Mouse (Mus musculus): Measurements from ENCODE around the gene Fitm2.

Fitm2 gene

DNA sequence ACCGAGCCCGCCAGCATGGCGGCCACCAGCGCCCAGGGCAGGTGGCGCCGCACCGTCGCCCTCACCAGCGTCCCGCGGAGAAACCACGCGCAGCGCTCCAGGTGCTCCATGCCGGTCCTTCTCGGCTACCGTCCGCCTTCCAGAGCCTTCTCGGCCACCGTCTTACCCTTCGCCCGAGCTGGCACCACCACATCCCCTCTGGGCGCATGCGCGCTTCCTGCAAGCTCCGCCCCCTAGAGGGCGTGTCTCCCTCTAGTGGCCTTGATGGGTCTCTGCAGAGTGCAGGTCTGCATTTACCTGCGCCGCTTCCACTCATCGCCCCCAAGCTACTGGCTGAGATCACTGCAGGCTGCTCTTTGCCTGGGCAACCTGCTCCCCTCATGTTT is at the start of gene Fitm2:
TSS of gene Fitm2 (minus strand) at position 164 of the 386 bp plus-strand sequence.
- peak; percentile 98 for DNase-seq

DNA sequence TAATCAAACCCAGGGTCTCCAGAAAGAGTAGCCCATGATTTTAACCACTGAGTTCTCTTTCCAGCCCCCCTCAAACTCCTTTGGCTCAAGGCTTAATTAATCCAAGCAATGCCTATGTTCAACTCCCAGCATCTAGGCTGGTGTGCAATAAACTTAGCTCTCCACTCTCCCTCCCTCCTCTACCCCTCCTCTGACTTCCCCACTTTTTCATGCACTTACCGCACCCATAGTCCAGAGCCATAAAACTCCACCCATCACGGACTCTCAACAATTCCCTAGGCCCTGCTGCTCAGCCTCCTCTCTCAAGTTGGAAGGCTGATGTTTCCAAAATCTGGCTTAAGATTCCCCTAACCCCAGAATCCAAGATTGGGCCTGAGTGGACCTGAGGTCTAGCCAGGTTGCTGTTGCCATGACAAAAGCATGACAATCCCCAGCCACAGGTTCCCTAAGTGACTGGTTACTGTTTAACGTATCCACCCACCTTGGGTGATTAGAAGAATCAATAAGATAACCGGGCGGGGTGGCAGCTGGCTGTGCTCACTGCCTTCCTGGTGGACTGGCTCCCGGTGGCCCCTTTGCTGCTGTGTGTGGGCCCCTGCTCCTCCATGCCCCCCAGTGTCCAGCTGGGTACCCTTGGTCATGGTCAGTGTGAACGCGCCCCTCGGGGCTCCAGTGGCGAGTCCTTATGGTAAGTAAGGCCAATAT is 34.0 kb upstream of the Fitm2 start, which contains the start of gene Hnf4a:
TSS of gene Hnf4a (plus strand) at position 509 of the 705 bp plus-strand sequence.
- DNase-seq, result no peak

DNA sequence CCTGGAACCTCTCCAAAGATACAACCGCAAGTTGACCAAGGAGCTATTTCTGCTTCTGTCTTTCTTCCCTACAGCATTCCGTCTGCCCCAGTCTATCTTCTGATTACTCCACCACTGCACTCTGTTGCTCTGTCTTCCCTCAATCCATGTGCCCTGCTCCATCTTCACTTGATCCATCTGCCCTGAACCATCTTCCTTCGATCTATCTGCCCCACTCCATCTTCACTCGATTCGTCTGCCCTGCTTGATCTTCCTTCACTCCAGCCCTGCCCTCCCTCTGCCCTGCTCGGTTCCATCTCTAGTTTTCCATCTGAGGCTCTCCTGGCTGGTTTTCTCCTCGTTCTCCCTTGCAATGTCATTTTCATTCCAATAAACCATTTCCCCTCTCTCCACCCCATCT is 30.8 kb upstream of the Fitm2 start:
- DNase-seq, result no peak

GRCm38 (mm10) chr2:163502219-163502618 is 29.8 kb upstream of the Fitm2 start:
- no peak for DNase-seq

DNA sequence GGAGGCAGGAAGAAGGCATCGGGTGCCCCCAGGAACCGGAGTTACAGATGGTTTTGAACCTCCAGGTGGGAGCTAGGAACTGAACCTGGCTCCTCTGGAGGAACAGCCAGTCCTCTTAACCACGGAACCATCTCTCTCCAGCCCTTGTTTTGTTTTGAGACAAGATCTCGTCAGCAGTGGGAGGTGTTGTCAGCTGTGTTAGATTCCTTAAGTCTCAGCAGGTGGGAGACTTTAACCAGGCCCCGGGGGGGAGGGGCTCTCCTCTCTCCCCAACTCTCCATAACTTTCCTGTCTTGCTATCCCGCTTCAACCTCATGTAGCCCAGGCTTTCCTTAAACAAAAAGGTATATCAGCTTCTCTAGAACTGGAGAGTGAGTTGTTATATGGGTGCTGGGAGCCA is 22.0 kb upstream of the Fitm2 start:
- no peak for DNase-seq

- no peak for DNase-seq
These were observed 21.5 kb upstream of the Fitm2 start for GRCm38 (mm10) chr2:163493976-163494375.

DNA sequence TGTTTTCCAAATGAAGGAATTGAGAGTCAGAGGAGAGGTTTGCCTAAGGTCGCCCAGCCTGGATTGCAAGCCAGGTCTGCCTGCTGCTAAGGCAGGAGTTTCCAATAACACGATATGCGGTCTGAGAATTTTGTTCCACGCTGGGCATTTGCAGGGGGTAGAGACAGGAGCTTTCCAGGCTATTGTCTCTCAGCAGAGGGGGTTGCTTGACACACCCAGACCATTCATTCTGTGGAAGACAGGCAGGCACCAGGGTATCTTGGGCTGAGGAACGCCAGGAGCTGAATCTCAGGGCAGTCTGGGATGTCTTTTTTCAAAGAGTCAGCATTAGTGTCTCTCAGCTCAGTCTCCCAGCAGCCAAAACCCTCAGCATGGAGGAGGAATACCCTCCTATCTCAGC is 20.6 kb upstream of the Fitm2 start:
- DNase-seq, result no peak

DNA sequence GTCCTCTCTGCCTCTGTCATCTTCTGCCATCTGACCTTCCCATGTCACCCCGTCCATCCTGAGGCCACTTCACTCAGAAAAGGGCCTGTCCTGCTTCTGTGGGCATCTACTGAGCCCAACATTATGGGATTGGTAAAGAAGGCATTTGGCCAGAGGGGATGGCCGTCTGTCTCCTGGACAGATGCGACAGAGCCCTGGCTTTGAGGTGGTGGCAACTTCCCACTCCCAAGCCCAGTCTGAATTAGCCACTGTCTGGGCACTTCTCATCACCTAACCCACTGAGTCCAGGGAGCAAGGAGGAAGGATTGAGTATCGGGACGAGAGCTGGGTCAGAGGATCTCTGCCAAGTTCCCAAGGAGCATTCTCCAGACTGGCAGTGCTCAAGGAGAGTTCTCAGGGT is 19.6 kb upstream of the Fitm2 start, which contains the start of gene R3hdml:
TSS of gene R3hdml (plus strand) at position 301 of the 400 bp plus-strand sequence.
- no peak for DNase-seq

DNA sequence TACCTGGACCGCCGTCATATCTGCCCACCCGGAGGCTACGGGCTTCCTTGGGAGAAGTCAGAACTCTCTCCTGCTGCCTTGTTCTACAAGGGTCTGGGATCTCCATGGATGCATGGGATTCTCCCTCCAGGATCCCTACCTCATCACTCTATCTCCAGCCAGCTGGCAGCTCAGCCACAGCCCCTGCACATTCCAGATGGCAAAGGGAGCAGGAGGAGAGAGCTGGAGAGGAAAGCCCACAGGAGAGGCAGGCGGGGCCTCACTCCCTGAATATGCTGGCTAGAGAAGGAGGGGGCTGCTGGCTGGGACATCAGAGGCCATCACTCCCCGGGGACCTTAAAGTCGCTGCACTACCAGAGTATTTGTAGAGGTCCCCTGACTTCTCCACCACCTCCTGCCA is 18.9 kb upstream of the Fitm2 start:
- DNase-seq, result no peak

- no peak for DNase-seq
These were observed 18.2 kb upstream of the Fitm2 start for GRCm38 (mm10) chr2:163490656-163491055.

- no peak for DNase-seq
These were observed 17.4 kb upstream of the Fitm2 start for GRCm38 (mm10) chr2:163489725-163490291.

DNA sequence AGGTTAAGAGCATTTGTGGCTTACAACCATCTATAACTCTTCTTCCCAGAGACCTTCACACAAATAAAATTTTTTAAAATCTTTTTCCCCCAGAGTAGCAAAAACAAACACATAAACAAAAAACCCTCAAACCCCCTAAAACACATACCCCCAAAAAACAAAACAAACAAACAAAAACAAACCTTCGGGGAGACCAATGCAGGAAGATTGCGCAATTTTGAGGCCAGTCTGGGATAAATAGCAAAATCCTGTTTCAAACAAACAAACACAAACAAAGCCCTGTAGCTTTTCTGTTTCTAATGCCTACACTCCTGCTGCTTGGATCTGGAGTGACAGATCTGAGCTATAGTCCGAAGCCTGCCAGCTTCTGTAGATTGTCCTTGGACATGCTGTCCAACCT is 14.9 kb upstream of the Fitm2 start:
- DNase-seq, result no peak

GRCm38 (mm10) chr2:163481539-163482029 is 9.2 kb upstream of the Fitm2 start:
- peak; percentile 46 for DNase-seq

- DNase-seq, result peak; percentile 35
These were observed 7.9 kb upstream of the Fitm2 start for GRCm38 (mm10) chr2:163480191-163480825.

GRCm38 (mm10) chr2:163471710-163472465 is 541 bp downstream of the Fitm2 start:
- DNase-seq, result peak; percentile 45

DNA sequence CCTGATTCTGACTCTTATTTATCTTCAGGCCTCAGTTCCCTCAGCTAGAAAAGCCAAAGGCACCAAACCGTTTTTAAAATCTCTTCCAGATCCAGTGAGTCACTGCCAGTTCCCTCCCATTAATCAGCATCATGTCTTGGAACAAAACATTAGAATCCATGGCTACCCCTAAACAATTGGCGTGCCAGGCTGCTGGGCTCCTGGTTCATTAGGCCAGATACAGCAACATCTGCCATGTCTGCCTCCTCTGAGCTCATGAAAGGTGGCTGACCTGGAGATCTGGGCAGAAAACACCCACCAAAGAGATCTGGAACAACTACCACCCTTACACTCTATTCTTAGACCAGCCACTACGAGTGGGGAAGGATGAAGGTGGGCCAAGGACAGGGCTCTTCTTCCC is 1.3 kb downstream of the Fitm2 start:
- DNase-seq, result no peak

DNA sequence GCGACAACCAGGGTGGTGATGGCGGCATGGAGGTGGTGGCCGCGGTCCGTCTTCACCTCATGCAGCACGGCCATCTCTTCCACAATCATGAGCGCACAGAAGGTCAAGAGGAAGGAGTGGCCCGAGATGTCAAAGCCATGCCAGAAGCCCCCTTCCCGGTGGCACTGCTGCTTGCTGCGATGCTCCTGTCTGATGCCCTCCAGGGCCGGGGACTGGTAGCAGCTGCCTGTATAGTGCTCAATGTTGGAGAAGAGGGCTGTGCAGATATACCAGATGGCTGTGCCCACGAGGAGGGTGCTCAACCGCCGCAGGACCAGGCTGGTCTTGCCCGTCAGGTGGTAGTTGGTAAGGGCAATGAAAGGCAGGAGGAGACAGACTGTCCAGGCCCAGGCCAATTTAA is 2.7 kb downstream of the Fitm2 start:
- no peak for DNase-seq

- no peak for DNase-seq
These were observed 3.6 kb downstream of the Fitm2 start for GRCm38 (mm10) chr2:163468866-163469265.

DNA sequence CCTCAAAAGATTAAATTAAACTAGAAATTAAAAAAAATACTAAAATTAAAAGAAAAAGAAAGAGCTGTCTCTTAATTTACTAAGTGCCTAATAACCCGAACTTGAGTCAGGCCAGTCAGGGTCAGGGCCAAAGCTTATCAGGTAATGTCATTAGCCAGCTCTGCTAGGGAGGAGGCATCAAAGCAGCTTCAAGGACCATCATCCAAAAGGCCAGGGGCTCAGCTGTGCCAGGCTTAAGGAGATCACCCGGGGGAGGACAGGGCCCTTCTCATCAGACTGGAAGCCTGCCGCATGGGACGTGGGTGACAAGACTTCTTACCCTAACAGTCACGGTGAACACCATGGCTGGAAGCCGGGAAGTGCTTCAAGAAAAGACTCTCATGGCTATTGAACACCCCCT is 4.8 kb downstream of the Fitm2 start:
- no peak for DNase-seq

DNA sequence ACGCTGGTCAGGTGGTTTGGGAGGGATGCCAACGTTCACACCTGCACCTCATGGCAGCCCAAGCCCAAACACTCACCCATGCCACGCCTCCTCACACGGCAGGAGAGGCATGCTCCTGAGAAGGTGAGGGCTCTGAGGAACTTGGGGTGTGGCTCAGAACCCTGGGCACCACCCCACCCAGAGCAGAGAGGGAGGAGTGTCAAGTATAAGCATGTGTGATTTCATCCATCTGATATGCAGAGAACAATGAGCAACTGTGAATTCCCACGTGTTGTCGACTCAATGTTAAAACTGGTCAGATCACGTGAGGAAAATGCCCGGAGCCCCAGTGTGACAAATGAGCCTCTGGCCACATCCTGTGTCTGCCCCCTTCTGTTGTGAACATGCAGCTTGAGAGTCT is 5.7 kb downstream of the Fitm2 start:
- DNase-seq, result no peak

GRCm38 (mm10) chr2:163464562-163464961 is 7.9 kb downstream of the Fitm2 start:
- no peak for DNase-seq

DNA sequence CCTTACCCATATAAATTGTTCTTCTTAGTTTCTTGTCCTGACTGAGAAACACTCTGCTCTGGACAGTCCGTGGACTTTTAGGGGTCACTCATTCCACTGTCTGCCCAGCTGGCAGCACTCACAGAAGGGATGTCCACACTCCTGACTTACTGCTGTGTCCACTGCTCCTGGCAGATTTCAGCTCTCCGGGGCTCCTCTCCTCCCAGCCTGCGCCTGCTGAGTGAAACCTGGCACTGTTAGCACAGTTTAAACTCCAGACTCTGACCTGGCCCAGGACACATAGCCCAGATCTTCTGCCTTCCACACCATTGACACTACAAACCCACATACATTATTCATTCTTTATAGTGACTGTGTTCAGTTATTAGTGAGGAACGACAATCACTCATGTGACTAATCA is 8.4 kb downstream of the Fitm2 start:
- DNase-seq, result no peak

DNA sequence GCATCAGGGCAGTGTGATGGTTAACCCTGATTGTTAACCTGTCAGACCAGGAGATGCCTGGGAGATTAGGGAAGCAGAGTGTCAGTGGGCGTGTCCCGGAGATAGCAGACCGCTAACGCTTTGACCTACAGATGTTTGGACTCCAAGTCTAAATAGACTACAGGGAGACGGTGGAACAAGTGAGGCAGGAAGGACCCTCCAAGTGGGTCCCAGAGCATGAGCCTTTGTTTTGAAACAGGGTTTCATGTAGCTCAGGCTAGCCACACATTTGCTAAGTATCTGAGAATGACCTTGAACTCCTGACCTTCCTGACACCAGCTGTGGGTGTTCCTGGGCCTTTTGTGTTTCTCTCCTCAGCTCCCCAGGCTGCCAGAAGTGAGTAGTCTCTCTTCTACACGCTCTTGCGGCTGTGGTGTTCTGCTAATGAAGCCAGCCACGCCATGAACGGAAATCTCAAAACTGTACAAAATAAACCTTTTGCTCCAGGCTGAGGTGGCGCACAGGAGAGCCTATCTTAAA is 9.1 kb downstream of the Fitm2 start:
- DNase-seq, result no peak
